Mouse (Mus musculus) liver, embryonic 13.5 days (tissue): ENCODE measurements around the gene Gpn1. TPM values are rescaled to one million over a fixed set of nuclear protein-coding genes. Genes with fewer than 3 reads are reported as not detected.
A peak's percentile ranks its signal among the peaks of the same experiment; 100 is the strongest.

Experiments used
- ATAC-seq: fragments of 200-750 bp; cut with Nextera tagmentation; 2 replicates; pipeline ENCODE4 v1.8.0; 2017; ENCODE audit warnings: low read depth, mild to moderate bottlenecking, moderate number of reproducible peaks, moderate library complexity
- DNase-seq: peaks from one replicate; pipeline ENCODE4 v3.0.0; 2022
- H3K27ac ChIP-seq: fragments of 300-500 bp; sonication (generic); 2 replicates; pipeline ENCODE4 v1.5.1; 2015; ENCODE audit warnings: moderate library complexity, mild to moderate bottlenecking, inconsistent platforms
- H3K27me3 ChIP-seq: fragments of 300-500 bp; sonication (generic); 2 replicates; pipeline ENCODE4 v1.6.1; 2015; ENCODE audit warnings: mild to moderate bottlenecking, inconsistent platforms
- H3K36me3 ChIP-seq: fragments of 300-500 bp; sonication (generic); 2 replicates; pipeline ENCODE4 v1.6.1; 2015; ENCODE audit warnings: mild to moderate bottlenecking, inconsistent platforms
- H3K4me1 ChIP-seq: fragments of 300-500 bp; sonication (generic); replicated peaks from 2 replicates; pipeline ENCODE4 v1.6.1; 2015; ENCODE audit warnings: inconsistent platforms
- H3K4me2 ChIP-seq: fragments of 300-500 bp; sonication (generic); 2 replicates; pipeline ENCODE4 v1.6.1; 2015; ENCODE audit warnings: inconsistent platforms, mild to moderate bottlenecking, moderate library complexity
- H3K4me3 ChIP-seq: fragments of 300-500 bp; sonication (generic); replicated peaks from 2 replicates; pipeline ENCODE4 v1.5.1; 2015; ENCODE audit warnings: mild to moderate bottlenecking, inconsistent platforms
- H3K9ac ChIP-seq: fragments of 300-500 bp; sonication (generic); 2 replicates; pipeline ENCODE4 v1.6.1; 2015; ENCODE audit warnings: mild to moderate bottlenecking, inconsistent platforms
- H3K9me3 ChIP-seq: fragments of 300-500 bp; sonication (generic); replicated peaks from 2 replicates; pipeline ENCODE4 v1.6.1; 2016; ENCODE audit warnings: inconsistent platforms
- WGBS: fragments of 180-500 bp; shearing (Covaris S2); methylation state at CpG from one replicate; pipeline ENCODE4 v1.1.7; 2015; ENCODE audit not compliant: insufficient replicate concordance; 5-methylcytosine and 5-hydroxymethylcytosine counted together
- polyA plus RNA-seq: library from polyadenylated mRNA; unstranded; fragments of >200 nt; fragmentation: Nextera tagmentation; extraction: Ambion mirVana; gene quantifications from 2 replicates; pipeline ENCODE4 v1.2.1, GENCODE M21; 2015

The Gpn1 gene
- polyA plus RNA-seq: 26.3 and 26.7 TPM in 2 replicates

- under 1% methylated on average over 49 of the region's 49 CpGs for WGBS
- Histone ChIP-seq H3K4me3 (peak within 1 kb of the TSS; percentile 82), H3K9me3 (no peaks in the 10 kb centered on the region), H3K4me1 (peaks cover 17% of the 10 kb centered on the region), H3K27me3 (peaks cover 10% of the 10 kb centered on the region), H3K36me3 (peaks cover 33% of the 10 kb centered on the region), H3K9ac (peak within 1 kb of the TSS; percentile 81), H3K4me2 (peak within 1 kb of the TSS; percentile 84), H3K27ac (no peak within 1 kb of the TSS)
- peak; percentile 86 for DNase-seq
- ATAC-seq: peak; percentile 100
These were observed at the start of gene Gpn1 for GRCm38 (mm10) chr5:31494513-31495297. TSS of gene Gpn1 (plus strand) at chr5:31494741.

- Histone ChIP-seq H3K27ac (0 out of 2 replicates have a peak overlapping the region, but pooled peaks have one; percentile 32), H3K4me1 (peaks cover 23% of the 10 kb centered on the region), H3K9me3 (no peaks in the 10 kb centered on the region), H3K27me3 (no peaks in the 10 kb centered on the region), H3K4me3 (peak overlapping the region; percentile 71; the same call in 1 of the 2 replicates), H3K36me3 (no peaks in the 10 kb centered on the region), H3K9ac (0 out of 2 replicates have a peak overlapping the region, but pooled peaks have one; percentile 81), H3K4me2 (peak overlapping the region; percentile 90; the same call in 1 of the 2 replicates)
- WGBS: 33% methylated on average over 2 of the region's 2 CpGs
- ATAC-seq (no peak), DNase-seq (no peak)
These were observed 43.2 kb upstream of the Gpn1 start for GRCm38 (mm10) chr5:31451336-31451735.

- DNase-seq (peak; percentile 92), ATAC-seq (peak; percentile 98)
- no peaks in the 10 kb centered on the region for H3K27me3 ChIP-seq
- peak within 1 kb of the TSS; percentile 71 for H3K4me3 ChIP-seq
- peak within 1 kb of the TSS; percentile 90 for H3K4me2 ChIP-seq
- H3K9ac ChIP-seq: peak within 1 kb of the TSS; percentile 81
- H3K27ac ChIP-seq: peak within 1 kb of the TSS; percentile 66; the same call in 1 of the 2 replicates
- H3K9me3 ChIP-seq: no peaks in the 10 kb centered on the region
- H3K36me3 ChIP-seq: no peaks in the 10 kb centered on the region
- 7% methylated on average over 23 of the region's 23 CpGs for WGBS
- H3K4me1 ChIP-seq: peaks cover 23% of the 10 kb centered on the region
These were observed 42.5 kb upstream of the Gpn1 start, which contains the start of gene Zfp512 for GRCm38 (mm10) chr5:31451878-31452561. TSS of gene Zfp512 (plus strand) at chr5:31452431.

- DNase-seq (no peak), ATAC-seq (peak; percentile 59)
- peak overlapping the region; percentile 66; the same call in 1 of the 2 replicates for H3K27ac ChIP-seq
- H3K36me3 ChIP-seq: no peaks in the 10 kb centered on the region
- WGBS: 0% methylated on average over 11 of the region's 11 CpGs
- H3K9me3 ChIP-seq: no peaks in the 10 kb centered on the region
- peak overlapping the region; percentile 71 for H3K4me3 ChIP-seq
- H3K4me2 ChIP-seq: peak overlapping the region; percentile 90
- no peaks in the 10 kb centered on the region for H3K27me3 ChIP-seq
- H3K4me1 ChIP-seq: peaks cover 23% of the 10 kb centered on the region
- peak overlapping the region; percentile 81 for H3K9ac ChIP-seq
These were observed 42.0 kb upstream of the Gpn1 start for GRCm38 (mm10) chr5:31452562-31452878.

- Histone ChIP-seq H3K4me2 (peak overlapping the region; percentile 90), H3K9ac (peak overlapping the region; percentile 81), H3K4me1 (peaks cover 23% of the 10 kb centered on the region), H3K27me3 (no peaks in the 10 kb centered on the region), H3K36me3 (no peaks in the 10 kb centered on the region), H3K4me3 (peak overlapping the region; percentile 71), H3K27ac (peak overlapping the region; percentile 43; the same call in 1 of the 2 replicates), H3K9me3 (no peaks in the 10 kb centered on the region)
- WGBS: 7% methylated on average over 7 of the region's 7 CpGs
- DNase-seq (no peak), ATAC-seq (no peak)
These were observed 41.6 kb upstream of the Gpn1 start for GRCm38 (mm10) chr5:31452886-31453410.

- H3K36me3 ChIP-seq: peaks cover 68% of the 10 kb centered on the region
These were observed 26.7 kb upstream of the Gpn1 start for GRCm38 (mm10) chr5:31467798-31468197.

GRCm38 (mm10) chr5:31469711-31470110 lies 24.8 kb upstream of the Gpn1 start:
- H3K4me1 ChIP-seq: no peaks in the 10 kb centered on the region
- no peak for ATAC-seq
- no peak overlapping the region for H3K27ac ChIP-seq
- peaks cover 87% of the 10 kb centered on the region for H3K36me3 ChIP-seq
- no peak for DNase-seq
- no peak overlapping the region for H3K4me2 ChIP-seq
- 85% methylated on average over 6 of the region's 6 CpGs for WGBS
- H3K27me3 ChIP-seq: no peaks in the 10 kb centered on the region
- no peaks in the 10 kb centered on the region for H3K9me3 ChIP-seq
- H3K9ac ChIP-seq: no peak overlapping the region
- H3K4me3 ChIP-seq: no peak overlapping the region

More at GRCm38 (mm10) chr5:31467798-31468197, 26.7 kb upstream of the Gpn1 start:
- Histone ChIP-seq H3K4me1 (no peaks in the 10 kb centered on the region), H3K4me2 (no peak overlapping the region), H3K4me3 (no peak overlapping the region), H3K27ac (no peak overlapping the region), H3K9ac (no peak overlapping the region), H3K27me3 (no peaks in the 10 kb centered on the region), H3K9me3 (no peaks in the 10 kb centered on the region)
- DNase-seq: no peak
- 80% methylated on average over 3 of the region's 3 CpGs for WGBS
- ATAC-seq: no peak

- H3K9me3 ChIP-seq: no peaks in the 10 kb centered on the region
- no peak for ATAC-seq
- no peak for DNase-seq
- H3K4me1 ChIP-seq: no peaks in the 10 kb centered on the region
- H3K36me3 ChIP-seq: peaks cover 88% of the 10 kb centered on the region
- 75% methylated on average over 7 of the region's 7 CpGs for WGBS
- H3K9ac ChIP-seq: no peak overlapping the region
- no peak overlapping the region for H3K4me3 ChIP-seq
- H3K27me3 ChIP-seq: no peaks in the 10 kb centered on the region
- H3K4me2 ChIP-seq: no peak overlapping the region
- H3K27ac ChIP-seq: no peak overlapping the region
These were observed 24.2 kb upstream of the Gpn1 start for GRCm38 (mm10) chr5:31470334-31470733.

- no peak overlapping the region for H3K27ac ChIP-seq
- H3K27me3 ChIP-seq: no peaks in the 10 kb centered on the region
- DNase-seq (no peak), ATAC-seq (no peak)
- H3K4me1 ChIP-seq: no peaks in the 10 kb centered on the region
- peaks cover 70% of the 10 kb centered on the region for H3K36me3 ChIP-seq
- H3K4me2 ChIP-seq: no peak overlapping the region
- no peak overlapping the region for H3K9ac ChIP-seq
- no peak overlapping the region for H3K4me3 ChIP-seq
- H3K9me3 ChIP-seq: no peaks in the 10 kb centered on the region
- 82% methylated on average over 4 of the region's 4 CpGs for WGBS
These were observed 14.0 kb upstream of the Gpn1 start for GRCm38 (mm10) chr5:31480536-31480935.

- peaks cover 23% of the 10 kb centered on the region for H3K36me3 ChIP-seq
- no peaks in the 10 kb centered on the region for H3K4me1 ChIP-seq
- H3K4me3 ChIP-seq: no peak within 1 kb of the TSS
- no peak within 1 kb of the TSS for H3K27ac ChIP-seq
- H3K27me3 ChIP-seq: peaks cover under 1% of the 10 kb centered on the region; the same call in 1 of the 2 replicates
- no peak within 1 kb of the TSS for H3K9ac ChIP-seq
- WGBS: 77% methylated on average over 3 of the region's 3 CpGs
- no peak within 1 kb of the TSS for H3K4me2 ChIP-seq
- H3K9me3 ChIP-seq: no peaks in the 10 kb centered on the region
- ATAC-seq (no peak), DNase-seq (no peak)
These were observed 9.1 kb upstream of the Gpn1 start, which contains the start of gene 4930548H24Rik for GRCm38 (mm10) chr5:31485440-31485839. TSS of gene 4930548H24Rik (plus strand) at chr5:31485740.

- DNase-seq: no peak
- H3K4me1 ChIP-seq: no peaks in the 10 kb centered on the region
- H3K27me3 ChIP-seq: peaks cover 5% of the 10 kb centered on the region
- no peaks in the 10 kb centered on the region for H3K9me3 ChIP-seq
- no peak for ATAC-seq
- H3K36me3 ChIP-seq: no peaks in the 10 kb centered on the region
- WGBS: 65% methylated on average over 3 of the region's 3 CpGs
- no peak overlapping the region for H3K4me2 ChIP-seq
- no peak overlapping the region for H3K9ac ChIP-seq
- no peak overlapping the region for H3K4me3 ChIP-seq
- H3K27ac ChIP-seq: no peak overlapping the region
These were observed 6.7 kb upstream of the Gpn1 start for GRCm38 (mm10) chr5:31487889-31488288.
